Comparison of ENCODE assay signal across 25 mouse cellular contexts in genomic region chr7:135194190-135194589, GRCm38 (mm10).
"Had no signal": no experiment of that assay in that cellular context is flagged by ENCODE, and none has a peak within 500 bp of the region (broad histone marks: within the 10 kb centered on the region; RNA-seq: fewer than 3 reads in every experiment).

No protein-coding gene starts in this region.

- H3K4me2 ChIP-seq: heart, embryonic 11.5 days; heart, embryonic 13.5 days; heart, embryonic 15.5 days; hindbrain, embryonic 13.5 days; hindbrain, embryonic 15.5 days; kidney, embryonic 15.5 days; limb, embryonic 13.5 days; limb, embryonic 15.5 days had no signal

- H3K27me3 ChIP-seq: heart, embryonic 15.5 days; hindbrain, embryonic 15.5 days; kidney, embryonic 15.5 days; limb, embryonic 13.5 days; limb, embryonic 15.5 days had no signal

- H3K9ac ChIP-seq: heart, embryonic 13.5 days; heart, embryonic 15.5 days; hindbrain, embryonic 13.5 days; hindbrain, embryonic 15.5 days; kidney, embryonic 15.5 days; limb, embryonic 13.5 days; limb, embryonic 15.5 days had no signal

- H3K4me1 ChIP-seq: heart, embryonic 15.5 days; hindbrain, embryonic 13.5 days; hindbrain, embryonic 15.5 days; kidney, embryonic 15.5 days; limb, embryonic 13.5 days; limb, embryonic 15.5 days had no signal

- H3K27ac ChIP-seq: gastrocnemius, adult 2 months; heart, adult 2 months; heart, embryonic 13.5 days; heart, embryonic 15.5 days; hindbrain, embryonic 13.5 days; hindbrain, embryonic 15.5 days; hindbrain, postnatal 0 days; kidney, embryonic 15.5 days; kidney, postnatal 0 days; limb, embryonic 13.5 days; limb, embryonic 15.5 days had no signal

- H3K4me3 ChIP-seq: gastrocnemius, adult 2 months; heart, adult 2 months; heart, embryonic 13.5 days; heart, embryonic 15.5 days; hindbrain, embryonic 13.5 days; hindbrain, embryonic 15.5 days; kidney, embryonic 15.5 days; limb, embryonic 13.5 days; limb, embryonic 15.5 days had no signal

- H3K9me3 ChIP-seq: heart, embryonic 15.5 days; hindbrain, embryonic 13.5 days; hindbrain, embryonic 15.5 days; kidney, embryonic 15.5 days; limb, embryonic 13.5 days; limb, embryonic 15.5 days had no signal

- DNase-seq: gastrocnemius, adult 2 months; gastrocnemius, postnatal 10 days; gastrocnemius, postnatal 25 days; heart, adult 2 months; heart, postnatal 14 days; heart, postnatal 36 days; kidney, adult 11 months; kidney, adult 2 months; kidney, adult 9 months; kidney, postnatal 14 days; kidney, postnatal 36 days; layer of hippocampus, adult 9-11 months; layer of hippocampus, postnatal 36 days; left cerebral cortex, postnatal 4 days had no signal

- ATAC-seq: hindbrain, postnatal 0 days; intestine, embryonic 16.5 days had no signal

- H3K36me3 ChIP-seq: heart, embryonic 13.5 days; heart, embryonic 15.5 days; hindbrain, embryonic 13.5 days; hindbrain, embryonic 15.5 days; kidney, embryonic 15.5 days; limb, embryonic 13.5 days; limb, embryonic 15.5 days had no signal
